Mouse (Mus musculus): Measurements from ENCODE around the gene Pdlim7. TPM values are rescaled to one million over a fixed set of nuclear protein-coding genes. Genes with fewer than 3 reads are reported as not detected.

Gene Pdlim7
- polyA plus RNA-seq, 1 experiment = 77.3 TPM

GRCm38 (mm10) chr13:55494257-55494656 is 19.2 kb downstream of the Pdlim7 start:
- no peak for DNase-seq (ENCODE audit: low read depth, low spot score)
- WGBS = 43% methylated on average over 2 of the region's 2 CpGs

- WGBS = 2% methylated on average over 69 of the region's 83 CpGs
- no peak for DNase-seq (ENCODE audit: low read depth, low spot score)
Observed at GRCm38 (mm10) chr13:55487578-55488498, 25.6 kb downstream of the Pdlim7 start, which contains the start of gene Dbn1. Gene Dbn1 (minus strand): TSS chr13:55488111.

GRCm38 (mm10) chr13:55486916-55487577 is 26.4 kb downstream of the Pdlim7 start:
- 3% methylated on average over 29 of the region's 29 CpGs for WGBS

GRCm38 (mm10) chr13:55486029-55486794 is 27.3 kb downstream of the Pdlim7 start:
- DNase-seq (ENCODE audit: low read depth, low spot score) = no peak
- WGBS = 47% methylated on average over 14 of the region's 14 CpGs

More at GRCm38 (mm10) chr13:55486916-55487577, 26.4 kb downstream of the Pdlim7 start:
- no peak for DNase-seq (ENCODE audit: low read depth, low spot score)

- DNase-seq (ENCODE audit: low read depth, low spot score) = no peak
- WGBS = 45% methylated on average over 7 of the region's 7 CpGs
Observed at GRCm38 (mm10) chr13:55484520-55485088, 28.9 kb downstream of the Pdlim7 start.

- WGBS = 60% methylated on average over 15 of the region's 15 CpGs
- no peak for DNase-seq (ENCODE audit: low read depth, low spot score)
Observed at GRCm38 (mm10) chr13:55483593-55483992, 29.9 kb downstream of the Pdlim7 start.

- 49% methylated on average over 9 of the region's 9 CpGs for WGBS
- DNase-seq (ENCODE audit: low read depth, low spot score) = no peak
Observed at GRCm38 (mm10) chr13:55483071-55483470, 30.4 kb downstream of the Pdlim7 start.

GRCm38 (mm10) chr13:55482542-55482941 is 30.9 kb downstream of the Pdlim7 start:
- WGBS = 73% methylated on average over 7 of the region's 7 CpGs
- DNase-seq (ENCODE audit: low read depth, low spot score) = no peak

- no peak for DNase-seq (ENCODE audit: low read depth, low spot score)
Observed at GRCm38 (mm10) chr13:55479929-55480328, 33.5 kb downstream of the Pdlim7 start.

GRCm38 (mm10) chr13:55479008-55479407 is 34.5 kb downstream of the Pdlim7 start:
- no peak for DNase-seq (ENCODE audit: low read depth, low spot score)
- WGBS = 57% methylated on average over 7 of the region's 7 CpGs

- DNase-seq (ENCODE audit: low read depth, low spot score) = no peak
- 53% methylated on average over 5 of the region's 5 CpGs for WGBS
Observed at GRCm38 (mm10) chr13:55478036-55478435, 35.4 kb downstream of the Pdlim7 start.

GRCm38 (mm10) chr13:55477492-55477891 is 36.0 kb downstream of the Pdlim7 start:
- WGBS = 57% methylated on average over 16 of the region's 16 CpGs
- no peak for DNase-seq (ENCODE audit: low read depth, low spot score)

GRCm38 (mm10) chr13:55476256-55476655 is 37.2 kb downstream of the Pdlim7 start:
- no peak for DNase-seq (ENCODE audit: low read depth, low spot score)
- WGBS = 82% methylated on average over 8 of the region's 8 CpGs

- WGBS = 82% methylated on average over 5 of the region's 5 CpGs
- DNase-seq (ENCODE audit: low read depth, low spot score) = no peak
Observed at GRCm38 (mm10) chr13:55475750-55476149, 37.7 kb downstream of the Pdlim7 start.

- 31% methylated on average over 5 of the region's 5 CpGs for WGBS
- no peak for DNase-seq (ENCODE audit: low read depth, low spot score)
Observed at GRCm38 (mm10) chr13:55474621-55475069, 38.8 kb downstream of the Pdlim7 start.

GRCm38 (mm10) chr13:55473961-55474360 is 39.5 kb downstream of the Pdlim7 start:
- WGBS = 50% methylated on average over 11 of the region's 11 CpGs

GRCm38 (mm10) chr13:55473076-55473831 is 40.2 kb downstream of the Pdlim7 start:
- no peak for DNase-seq (ENCODE audit: low read depth, low spot score)
- WGBS = 40% methylated on average over 18 of the region's 18 CpGs

More at GRCm38 (mm10) chr13:55473961-55474360, 39.5 kb downstream of the Pdlim7 start:
- DNase-seq (ENCODE audit: low read depth, low spot score) = no peak

- DNase-seq (ENCODE audit: low read depth, low spot score) = no peak
- under 1% methylated on average over 103 of the region's 103 CpGs for WGBS
Observed at GRCm38 (mm10) chr13:55472132-55473022, 41.1 kb downstream of the Pdlim7 start.
